Mouse (Mus musculus): ENCODE measurements at regions not wholly inside any gene's neighbourhood (a gene's known extent, or its start where the extent isn't known, plus 50 kb on each side); places are given as distances from the start of the nearest gene placed in this dataset.

DNA sequence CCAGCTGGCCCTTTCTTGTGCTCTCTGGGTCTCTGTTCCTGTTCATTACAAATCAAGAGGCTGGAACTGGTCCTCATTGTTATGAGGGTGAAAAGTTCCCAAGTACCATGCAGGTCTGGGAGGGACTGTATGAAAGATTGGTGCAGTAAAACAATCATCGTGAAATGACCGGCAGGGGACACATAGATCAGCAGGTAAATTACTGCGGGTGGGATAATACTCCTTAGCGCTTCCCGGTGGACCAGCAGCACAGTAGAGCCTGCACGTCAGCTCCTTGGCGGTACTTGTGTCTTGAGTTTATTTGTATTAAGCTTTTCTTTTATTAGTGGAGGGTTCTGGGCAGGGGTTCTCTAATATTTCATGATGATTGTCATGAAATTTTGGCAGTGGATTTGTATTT lies 141.9 kb upstream of the Klf12 start:
- TF ChIP-seq CTCF (IDR thresholded peaks at IDR 0.05) (no peak), EP300 (IDR thresholded peaks at IDR 0.05) (no peak)

All from lung, postnatal 0 days (tissue).